Mouse (Mus musculus): ENCODE measurements around the gene Znrd1. TPM values are rescaled to one million over a fixed set of nuclear protein-coding genes. Genes with fewer than 3 reads are reported as not detected.

Gene Znrd1
- polyA plus RNA-seq (2015; fragmentation: Nextera tagmentation; extraction: Ambion mirVana) = 48.8 and 51.7 TPM in 2 replicates

DNA sequence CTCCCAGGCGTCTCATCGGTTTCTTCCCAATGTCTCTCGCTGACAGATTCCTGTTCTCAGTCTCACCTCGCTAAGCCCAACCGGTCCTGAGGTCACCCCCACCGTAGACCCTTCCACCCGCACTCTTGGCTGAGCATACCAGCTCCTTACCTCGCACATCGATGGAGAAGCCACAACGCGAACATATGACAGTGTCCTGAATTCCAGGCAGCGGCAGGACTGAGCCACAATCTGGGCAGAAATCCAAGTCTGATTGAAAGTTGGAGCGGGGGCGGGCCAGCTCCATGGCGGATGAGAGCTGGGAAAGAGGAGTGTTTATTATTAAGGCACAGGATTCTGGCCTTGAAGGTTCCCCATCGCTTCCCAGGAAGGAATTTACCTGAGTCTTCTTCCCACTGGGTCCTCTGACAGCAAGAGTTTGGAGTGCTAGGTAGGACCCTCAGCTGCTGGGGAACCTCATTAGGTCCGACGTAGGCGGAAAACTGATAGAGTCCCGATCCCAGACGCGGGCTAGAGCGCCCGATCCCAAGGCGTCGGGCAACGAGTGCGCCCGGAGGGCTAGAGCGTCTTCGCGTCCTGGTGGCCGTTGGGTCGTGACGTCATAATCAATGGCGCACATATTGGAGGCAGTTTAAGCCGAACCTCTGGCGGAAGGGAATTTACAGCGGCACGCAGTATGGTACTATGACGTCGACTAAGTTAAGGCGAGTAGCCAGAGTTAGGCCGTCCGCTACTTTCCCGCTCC is at the start of gene Znrd1, which contains the start of gene Znrd1as:
TSS of gene Znrd1 (minus strand) at position 561 of the 745 bp plus-strand sequence.
TSS of gene Znrd1as (plus strand) at position 594 of the 745 bp plus-strand sequence.
- H3K9me3 ChIP-seq (ENCODE audit: control insufficient read depth, low read length) = no peaks in the 10 kb centered on the region
- H3K4me3 ChIP-seq (ENCODE audit: low read length) = peak within 1 kb of the TSS; percentile 75
- H3K4me1 ChIP-seq (ENCODE audit: control insufficient read depth, insufficient read depth, low read depth, low read length) = peaks cover 16% of the 10 kb centered on the region
- peak; percentile 98 for ATAC-seq
- H3K27ac ChIP-seq (ENCODE audit: low read depth, low read length) = peak within 1 kb of the TSS; percentile 78
- H3K4me2 ChIP-seq (ENCODE audit: low read length) = peak within 1 kb of the TSS; percentile 88
- peak within 1 kb of the TSS; percentile 75 for H3K9ac ChIP-seq (ENCODE audit: low read depth, low read length)
- under 1% methylated on average over 46 of the region's 46 CpGs for WGBS
- H3K27me3 ChIP-seq (replicated peaks; ENCODE audit: control insufficient read depth, insufficient read depth, low read length) = no peaks in the 10 kb centered on the region
- no peaks in the 10 kb centered on the region for H3K36me3 ChIP-seq (ENCODE audit: control insufficient read depth, insufficient read depth, low read length)

DNA sequence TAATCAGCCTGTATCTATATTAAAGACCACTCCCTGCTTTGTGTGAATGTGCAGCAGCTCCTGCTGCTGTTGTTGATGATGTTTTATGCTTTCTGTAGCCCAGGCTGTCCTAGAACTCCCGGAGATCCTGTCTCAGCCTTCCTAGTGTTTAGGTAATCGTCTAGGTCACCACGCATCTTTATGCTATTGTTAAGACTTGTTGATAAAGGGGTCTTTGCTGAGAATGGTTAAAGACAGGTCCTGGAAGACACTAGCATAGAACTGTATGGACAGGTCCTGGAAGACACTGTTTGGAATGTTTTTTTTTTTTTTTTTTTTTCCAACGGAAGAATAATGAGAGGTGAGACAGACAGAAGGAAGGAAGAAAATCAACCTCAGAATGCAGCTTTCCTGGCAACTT is 45.0 kb upstream of the Znrd1 start:
- WGBS = 15% methylated on average over 4 of the region's 4 CpGs
- no peaks in the 10 kb centered on the region for H3K9me3 ChIP-seq (ENCODE audit: control insufficient read depth, low read length)
- H3K27me3 ChIP-seq (replicated peaks; ENCODE audit: control insufficient read depth, insufficient read depth, low read length) = no peaks in the 10 kb centered on the region
- peak overlapping the region; percentile 96 for H3K9ac ChIP-seq (ENCODE audit: low read depth, low read length)
- H3K36me3 ChIP-seq (ENCODE audit: control insufficient read depth, insufficient read depth, low read length) = peaks cover 11% of the 10 kb centered on the region
- H3K4me2 ChIP-seq (ENCODE audit: low read length) = peak overlapping the region; percentile 67
- peak overlapping the region; percentile 82 for H3K4me3 ChIP-seq (ENCODE audit: low read length)
- peaks cover 6% of the 10 kb centered on the region for H3K4me1 ChIP-seq (ENCODE audit: control insufficient read depth, insufficient read depth, low read depth, low read length)
- peak; percentile 44 for ATAC-seq
- peak overlapping the region; percentile 96 for H3K27ac ChIP-seq (ENCODE audit: low read depth, low read length)

DNA sequence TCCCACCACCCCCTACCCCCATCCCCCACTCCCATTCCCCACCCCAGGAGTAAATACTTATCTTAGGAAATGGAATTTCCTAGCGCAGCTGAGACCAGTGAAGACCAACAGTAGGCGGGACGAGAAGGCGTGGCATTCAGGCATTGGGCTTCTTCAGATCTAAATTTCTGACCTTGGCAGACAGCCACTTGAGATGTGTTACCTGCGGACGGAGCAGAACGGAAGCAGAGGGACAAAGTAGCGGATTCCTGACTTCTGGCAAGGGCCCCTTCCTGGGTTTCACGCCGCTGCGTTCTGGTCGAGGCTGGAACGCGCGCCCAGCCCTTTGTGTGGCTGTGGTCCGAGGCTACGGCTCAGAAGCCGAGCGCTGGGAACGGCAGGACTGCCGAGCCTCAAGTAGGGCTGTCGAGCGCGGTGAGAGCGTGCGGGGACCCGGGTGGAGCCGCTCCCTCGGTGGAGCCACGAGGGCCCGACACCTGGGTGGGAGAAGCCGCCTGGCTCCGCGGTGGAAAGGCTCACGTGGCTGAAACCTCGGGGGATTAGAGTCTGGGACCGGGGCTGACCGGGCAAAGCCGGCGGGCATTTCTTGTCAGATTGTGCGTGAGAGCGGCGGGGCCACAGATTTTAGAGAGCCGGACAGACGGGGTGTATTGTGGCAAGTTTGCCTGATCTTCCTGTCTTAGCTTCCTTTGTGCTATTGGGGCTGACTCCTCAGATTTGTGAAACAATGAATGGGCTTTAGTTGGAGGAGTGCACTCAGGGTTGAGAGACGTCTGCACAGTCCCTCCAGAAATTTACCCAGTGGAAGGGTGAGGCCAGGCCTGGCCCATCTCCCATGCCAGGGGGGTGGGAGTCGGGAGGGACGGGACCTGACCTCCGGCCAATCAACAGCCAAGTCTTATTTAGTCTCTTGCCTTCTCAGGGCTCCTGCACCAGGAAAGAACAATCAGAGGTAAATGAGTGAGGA is 44.3 kb upstream of the Znrd1 start:
- peak; percentile 90 for ATAC-seq
- Histone ChIP-seq H3K9me3 (ENCODE audit: control insufficient read depth, low read length) (no peaks in the 10 kb centered on the region), H3K27me3 (replicated peaks; ENCODE audit: control insufficient read depth, insufficient read depth, low read length) (no peaks in the 10 kb centered on the region), H3K4me3 (ENCODE audit: low read length) (peak overlapping the region; percentile 82), H3K4me1 (ENCODE audit: control insufficient read depth, insufficient read depth, low read depth, low read length) (peaks cover 6% of the 10 kb centered on the region), H3K4me2 (ENCODE audit: low read length) (peak overlapping the region; percentile 67), H3K27ac (ENCODE audit: low read depth, low read length) (peak overlapping the region; percentile 96), H3K9ac (ENCODE audit: low read depth, low read length) (peak overlapping the region; percentile 96), H3K36me3 (ENCODE audit: control insufficient read depth, insufficient read depth, low read length) (peaks cover 9% of the 10 kb centered on the region)
- WGBS = under 1% methylated on average over 49 of the region's 49 CpGs

DNA sequence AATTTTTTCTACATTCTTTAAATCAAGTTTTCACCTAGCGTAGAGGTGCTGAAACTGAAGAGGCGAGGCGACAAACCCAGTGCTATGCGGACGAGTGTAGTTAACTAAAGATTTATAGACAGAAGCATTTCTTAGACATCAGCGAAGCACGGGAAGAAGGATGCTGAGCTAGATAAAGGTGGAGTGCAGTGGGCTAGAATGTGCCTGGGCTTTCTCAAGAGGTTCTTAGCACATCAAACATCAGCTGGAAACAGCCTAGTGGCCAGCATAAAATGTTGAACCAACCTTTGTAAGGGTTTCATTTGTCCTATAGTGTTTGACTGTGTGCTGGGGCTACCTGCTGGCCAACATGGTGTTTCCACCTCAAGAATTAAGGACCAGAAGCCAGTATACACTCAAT is 42.5 kb upstream of the Znrd1 start, which contains the start of gene Zfp57:
TSS of gene Zfp57 (plus strand) at position 301 of the 400 bp plus-strand sequence.
- Histone ChIP-seq H3K4me1 (ENCODE audit: control insufficient read depth, insufficient read depth, low read depth, low read length) (peaks cover 6% of the 10 kb centered on the region), H3K27ac (ENCODE audit: low read depth, low read length) (no peak within 1 kb of the TSS), H3K4me2 (ENCODE audit: low read length) (peak within 1 kb of the TSS; percentile 67), H3K27me3 (replicated peaks; ENCODE audit: control insufficient read depth, insufficient read depth, low read length) (no peaks in the 10 kb centered on the region), H3K4me3 (ENCODE audit: low read length) (peak within 1 kb of the TSS; percentile 82), H3K9me3 (ENCODE audit: control insufficient read depth, low read length) (no peaks in the 10 kb centered on the region), H3K9ac (ENCODE audit: low read depth, low read length) (no peak within 1 kb of the TSS), H3K36me3 (ENCODE audit: control insufficient read depth, insufficient read depth, low read length) (peaks cover 6% of the 10 kb centered on the region)
- 93% methylated on average over 7 of the region's 7 CpGs for WGBS
- no peak for ATAC-seq

DNA sequence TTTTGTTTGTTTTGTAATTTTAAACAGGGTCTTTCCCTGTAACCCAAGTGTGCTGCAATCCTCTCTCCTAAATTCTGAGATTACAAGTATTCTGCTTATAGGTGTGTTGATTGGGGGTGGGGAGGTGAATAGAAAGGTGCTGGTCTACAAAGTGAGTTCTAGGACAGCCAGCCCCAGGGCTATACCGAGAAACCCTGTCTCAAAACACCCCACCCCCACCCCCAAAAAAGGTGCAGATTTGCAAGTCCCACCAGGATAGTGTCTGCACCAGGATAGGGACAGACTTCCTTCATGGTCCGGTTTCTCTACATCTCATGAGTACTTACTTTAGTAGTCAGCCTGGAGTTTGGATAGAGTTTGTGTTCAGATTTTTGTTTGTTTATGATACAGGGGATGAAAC is 40.1 kb upstream of the Znrd1 start:
- H3K4me3 ChIP-seq (ENCODE audit: low read length) = no peak overlapping the region
- 80% methylated on average over 2 of the region's 2 CpGs for WGBS

DNA sequence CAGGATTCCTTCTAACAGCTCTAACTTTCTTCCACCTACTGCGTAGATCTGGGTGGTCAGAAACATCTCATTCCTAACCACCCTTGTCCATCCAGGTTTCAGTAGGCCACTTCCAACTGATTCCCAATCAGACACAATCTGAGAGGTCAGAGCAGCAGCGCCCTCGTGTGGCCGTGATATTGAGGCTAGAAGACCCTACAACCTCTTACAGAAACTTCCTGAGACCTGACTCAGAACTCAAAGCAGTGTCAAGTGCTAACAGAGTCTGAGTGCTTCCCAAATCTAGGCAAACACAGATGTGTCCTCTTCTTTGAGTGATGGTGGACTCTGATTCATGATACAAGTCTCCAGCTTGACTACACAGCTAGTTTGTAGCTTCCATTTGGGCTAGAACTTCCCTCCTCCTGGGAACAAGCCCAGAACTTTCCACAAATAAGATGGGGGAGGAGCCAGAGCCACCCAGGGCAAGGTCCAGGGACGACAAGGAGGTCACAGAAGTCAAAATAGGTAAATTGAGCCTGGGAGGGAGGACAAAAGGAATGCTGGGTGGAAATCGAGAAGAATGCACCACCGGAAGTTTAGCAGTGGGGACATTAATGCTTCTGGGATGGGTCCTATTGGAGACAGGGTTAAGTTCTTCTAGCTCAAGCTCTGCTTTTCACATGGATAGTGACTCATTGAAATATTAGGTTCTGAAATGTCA is 38.8 kb upstream of the Znrd1 start:
- WGBS = 33% methylated on average over 7 of the region's 7 CpGs

More for the DNA sequence above, 40.1 kb upstream of the Znrd1 start:
- no peaks in the 10 kb centered on the region for H3K36me3 ChIP-seq (ENCODE audit: control insufficient read depth, insufficient read depth, low read length)
- H3K9me3 ChIP-seq (ENCODE audit: control insufficient read depth, low read length) = no peaks in the 10 kb centered on the region
- no peak for ATAC-seq
- H3K27me3 ChIP-seq (replicated peaks; ENCODE audit: control insufficient read depth, insufficient read depth, low read length) = no peaks in the 10 kb centered on the region
- H3K27ac ChIP-seq (ENCODE audit: low read depth, low read length) = no peak overlapping the region
- no peak overlapping the region for H3K9ac ChIP-seq (ENCODE audit: low read depth, low read length)
- no peak overlapping the region for H3K4me2 ChIP-seq (ENCODE audit: low read length)
- no peaks in the 10 kb centered on the region; the same call in 1 of the 2 replicates for H3K4me1 ChIP-seq (ENCODE audit: control insufficient read depth, insufficient read depth, low read depth, low read length)

DNA sequence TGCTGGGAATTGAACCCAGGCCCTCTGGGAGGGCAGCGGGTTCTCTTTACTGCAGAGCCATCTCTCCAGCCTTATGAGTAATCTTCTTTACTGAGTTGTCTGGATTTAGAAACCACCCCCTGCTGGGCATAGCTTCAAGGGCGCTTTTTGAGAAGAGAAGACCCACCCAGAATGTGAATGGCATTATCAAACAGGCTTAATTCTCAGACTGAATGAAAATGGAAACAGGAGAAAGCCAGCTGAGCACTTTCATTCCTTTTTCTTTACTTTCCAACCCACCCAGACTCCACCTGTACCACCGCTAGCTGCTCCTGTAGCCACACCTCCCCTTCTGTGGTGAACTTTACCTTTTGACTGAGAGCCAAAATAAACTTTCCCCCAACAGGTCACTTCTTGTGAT is 37.1 kb upstream of the Znrd1 start:
- no peak overlapping the region for H3K9ac ChIP-seq (ENCODE audit: low read depth, low read length)
- no peak for ATAC-seq
- no peak overlapping the region for H3K4me2 ChIP-seq (ENCODE audit: low read length)
- no peaks in the 10 kb centered on the region for H3K9me3 ChIP-seq (ENCODE audit: control insufficient read depth, low read length)
- 68% methylated on average over 3 of the region's 3 CpGs for WGBS
- no peaks in the 10 kb centered on the region for H3K36me3 ChIP-seq (ENCODE audit: control insufficient read depth, insufficient read depth, low read length)
- no peaks in the 10 kb centered on the region for H3K4me1 ChIP-seq (ENCODE audit: control insufficient read depth, insufficient read depth, low read depth, low read length)
- no peaks in the 10 kb centered on the region for H3K27me3 ChIP-seq (replicated peaks; ENCODE audit: control insufficient read depth, insufficient read depth, low read length)
- no peak overlapping the region for H3K27ac ChIP-seq (ENCODE audit: low read depth, low read length)
- no peak overlapping the region for H3K4me3 ChIP-seq (ENCODE audit: low read length)

More for the DNA sequence above, 38.8 kb upstream of the Znrd1 start:
- H3K36me3 ChIP-seq (ENCODE audit: control insufficient read depth, insufficient read depth, low read length) = no peaks in the 10 kb centered on the region
- no peaks in the 10 kb centered on the region; the same call in 1 of the 2 replicates for H3K4me1 ChIP-seq (ENCODE audit: control insufficient read depth, insufficient read depth, low read depth, low read length)
- ATAC-seq = no peak
- no peak overlapping the region for H3K27ac ChIP-seq (ENCODE audit: low read depth, low read length)
- no peaks in the 10 kb centered on the region for H3K27me3 ChIP-seq (replicated peaks; ENCODE audit: control insufficient read depth, insufficient read depth, low read length)
- no peaks in the 10 kb centered on the region for H3K9me3 ChIP-seq (ENCODE audit: control insufficient read depth, low read length)
- no peak overlapping the region for H3K4me2 ChIP-seq (ENCODE audit: low read length)
- no peak overlapping the region for H3K9ac ChIP-seq (ENCODE audit: low read depth, low read length)
- no peak overlapping the region for H3K4me3 ChIP-seq (ENCODE audit: low read length)

DNA sequence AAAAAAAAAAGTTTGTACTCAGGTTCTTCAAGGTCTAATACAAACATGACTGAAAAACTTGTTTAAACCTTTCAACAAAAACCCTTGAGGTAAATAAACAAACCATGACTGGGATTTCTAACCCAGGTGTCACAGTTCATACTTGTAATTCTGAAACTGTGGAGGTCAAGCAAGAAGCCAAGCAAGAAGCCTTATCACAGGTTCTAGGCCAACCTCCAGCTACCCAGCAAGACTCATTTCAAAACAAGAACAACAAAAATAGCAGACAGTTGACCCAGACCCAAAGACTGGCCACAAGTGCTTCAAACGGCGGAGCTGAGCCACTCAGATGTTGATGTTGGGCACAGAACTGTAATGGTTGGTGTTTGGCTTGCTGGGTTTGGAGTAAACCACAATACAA is 36.2 kb upstream of the Znrd1 start:
- Histone ChIP-seq H3K4me2 (ENCODE audit: low read length) (no peak overlapping the region), H3K4me3 (ENCODE audit: low read length) (no peak overlapping the region), H3K4me1 (ENCODE audit: control insufficient read depth, insufficient read depth, low read depth, low read length) (no peaks in the 10 kb centered on the region), H3K9ac (ENCODE audit: low read depth, low read length) (no peak overlapping the region), H3K27ac (ENCODE audit: low read depth, low read length) (no peak overlapping the region), H3K36me3 (ENCODE audit: control insufficient read depth, insufficient read depth, low read length) (no peaks in the 10 kb centered on the region), H3K27me3 (replicated peaks; ENCODE audit: control insufficient read depth, insufficient read depth, low read length) (no peaks in the 10 kb centered on the region), H3K9me3 (ENCODE audit: control insufficient read depth, low read length) (no peaks in the 10 kb centered on the region)
- WGBS = 80% methylated on average over 2 of the region's 2 CpGs
- ATAC-seq = no peak

All from hindbrain, embryonic 16.5 days (tissue).